Mouse (Mus musculus): ENCODE measurements around the gene Eva1b. TPM values are rescaled to one million over a fixed set of nuclear protein-coding genes. Genes with fewer than 3 reads are reported as not detected.
A peak's percentile ranks its signal among the peaks of the same experiment; 100 is the strongest.

The Eva1b gene
- polyA plus RNA-seq, 1 experiment from 2014 or later, result 30.9 TPM

GRCm38 (mm10) chr4:126148161-126148961 lies 817 bp downstream of the Eva1b start:
- Histone ChIP-seq H3K9me3 (no peaks in the 10 kb centered on the region), H3K36me3 (peaks cover 19% of the 10 kb centered on the region), H3K27me3 (replicated peaks) (peaks cover 25% of the 10 kb centered on the region), H3K9ac (peak overlapping the region; percentile 87), H3K4me3 (peak overlapping the region; percentile 69), H3K4me1 (peaks cover 50% of the 10 kb centered on the region), H3K27ac (replicated peaks) (peak overlapping the region; percentile 93), H3K4me2 (peak overlapping the region; percentile 78)
- WGBS, result under 1% methylated on average over 60 of the region's 67 CpGs
- peak; percentile 34; the same call in 1 of the 2 replicates for ATAC-seq (ENCODE audit: extremely low read depth, insufficient number of reproducible peaks, low FRiP score, low TSS enrichment)

GRCm38 (mm10) chr4:126149041-126149676 lies 1.6 kb downstream of the Eva1b start:
- peaks cover 25% of the 10 kb centered on the region for H3K27me3 ChIP-seq (replicated peaks)
- peaks cover 19% of the 10 kb centered on the region for H3K36me3 ChIP-seq
- no peaks in the 10 kb centered on the region for H3K9me3 ChIP-seq
- H3K27ac ChIP-seq (replicated peaks), result peak overlapping the region; percentile 93
- ATAC-seq (ENCODE audit: extremely low read depth, insufficient number of reproducible peaks, low FRiP score, low TSS enrichment), result no peak
- peak overlapping the region; percentile 69 for H3K4me3 ChIP-seq
- H3K4me2 ChIP-seq, result peak overlapping the region; percentile 78
- peak overlapping the region; percentile 87 for H3K9ac ChIP-seq
- WGBS, result 20% methylated on average over 42 of the region's 42 CpGs
- peaks cover 50% of the 10 kb centered on the region for H3K4me1 ChIP-seq

- 52% methylated on average over 10 of the region's 10 CpGs for WGBS
- H3K9me3 ChIP-seq, result no peaks in the 10 kb centered on the region
- H3K9ac ChIP-seq, result peak overlapping the region; percentile 87
- H3K4me1 ChIP-seq, result peaks cover 54% of the 10 kb centered on the region
- H3K36me3 ChIP-seq, result peaks cover 19% of the 10 kb centered on the region
- H3K4me2 ChIP-seq, result peak overlapping the region; percentile 78
- ATAC-seq (ENCODE audit: extremely low read depth, insufficient number of reproducible peaks, low FRiP score, low TSS enrichment), result no peak
- peak overlapping the region; percentile 69 for H3K4me3 ChIP-seq
- H3K27me3 ChIP-seq (replicated peaks), result peaks cover 25% of the 10 kb centered on the region
- peak overlapping the region; percentile 93 for H3K27ac ChIP-seq (replicated peaks)
Measured at GRCm38 (mm10) chr4:126149798-126150197, 2.3 kb downstream of the Eva1b start.

- Histone ChIP-seq H3K27ac (replicated peaks) (peak overlapping the region; percentile 93), H3K9ac (peak overlapping the region; percentile 44), H3K9me3 (no peaks in the 10 kb centered on the region), H3K4me2 (peak overlapping the region; percentile 78), H3K4me3 (peak overlapping the region; percentile 69), H3K27me3 (replicated peaks) (peaks cover 25% of the 10 kb centered on the region), H3K4me1 (peaks cover 60% of the 10 kb centered on the region), H3K36me3 (peaks cover 19% of the 10 kb centered on the region)
- peak; percentile 63; the same call in 1 of the 2 replicates for ATAC-seq (ENCODE audit: extremely low read depth, insufficient number of reproducible peaks, low FRiP score, low TSS enrichment)
- 38% methylated on average over 16 of the region's 16 CpGs for WGBS
Measured at GRCm38 (mm10) chr4:126150297-126150948, 2.9 kb downstream of the Eva1b start.

- H3K36me3 ChIP-seq, result peaks cover 19% of the 10 kb centered on the region
- ATAC-seq (ENCODE audit: extremely low read depth, insufficient number of reproducible peaks, low FRiP score, low TSS enrichment), result no peak
- peak overlapping the region; percentile 78 for H3K4me2 ChIP-seq
- no peaks in the 10 kb centered on the region for H3K9me3 ChIP-seq
- H3K9ac ChIP-seq, result peak overlapping the region; percentile 44
- 46% methylated on average over 6 of the region's 6 CpGs for WGBS
- H3K4me1 ChIP-seq, result peaks cover 66% of the 10 kb centered on the region
- H3K4me3 ChIP-seq, result peak overlapping the region; percentile 69
- H3K27me3 ChIP-seq (replicated peaks), result peaks cover 25% of the 10 kb centered on the region
- H3K27ac ChIP-seq (replicated peaks), result peak overlapping the region; percentile 93
Measured at GRCm38 (mm10) chr4:126150949-126151320, 3.4 kb downstream of the Eva1b start.

GRCm38 (mm10) chr4:126151701-126152440 lies 4.3 kb downstream of the Eva1b start:
- Histone ChIP-seq H3K9ac (no peak overlapping the region), H3K36me3 (peaks cover 24% of the 10 kb centered on the region), H3K27ac (replicated peaks) (no peak overlapping the region), H3K9me3 (no peaks in the 10 kb centered on the region), H3K4me3 (no peak overlapping the region), H3K27me3 (replicated peaks) (peaks cover 25% of the 10 kb centered on the region), H3K4me2 (no peak overlapping the region), H3K4me1 (peaks cover 70% of the 10 kb centered on the region)
- WGBS, result 72% methylated on average over 16 of the region's 16 CpGs
- ATAC-seq (ENCODE audit: extremely low read depth, insufficient number of reproducible peaks, low FRiP score, low TSS enrichment), result no peak

GRCm38 (mm10) chr4:126152864-126153263 lies 5.3 kb downstream of the Eva1b start:
- H3K4me1 ChIP-seq, result peaks cover 62% of the 10 kb centered on the region
- ATAC-seq (ENCODE audit: extremely low read depth, insufficient number of reproducible peaks, low FRiP score, low TSS enrichment), result no peak

GRCm38 (mm10) chr4:126155183-126155582 lies 7.6 kb downstream of the Eva1b start:
- no peak for ATAC-seq (ENCODE audit: extremely low read depth, insufficient number of reproducible peaks, low FRiP score, low TSS enrichment)
- Histone ChIP-seq H3K36me3 (peaks cover 26% of the 10 kb centered on the region), H3K4me3 (no peak overlapping the region), H3K9ac (no peak overlapping the region), H3K4me2 (no peak overlapping the region), H3K27me3 (replicated peaks) (no peaks in the 10 kb centered on the region; the same call in 1 of the 2 replicates), H3K4me1 (peaks cover 43% of the 10 kb centered on the region), H3K27ac (replicated peaks) (peak overlapping the region; percentile 83), H3K9me3 (no peaks in the 10 kb centered on the region)
- WGBS, result 26% methylated on average over 4 of the region's 4 CpGs

More at GRCm38 (mm10) chr4:126152864-126153263, 5.3 kb downstream of the Eva1b start:
- H3K27me3 ChIP-seq (replicated peaks), result peaks cover 19% of the 10 kb centered on the region
- H3K4me2 ChIP-seq, result no peak overlapping the region
- H3K9me3 ChIP-seq, result no peaks in the 10 kb centered on the region
- H3K36me3 ChIP-seq, result peaks cover 26% of the 10 kb centered on the region
- no peak overlapping the region for H3K27ac ChIP-seq (replicated peaks)
- WGBS, result 46% methylated on average over 14 of the region's 14 CpGs
- H3K9ac ChIP-seq, result no peak overlapping the region
- H3K4me3 ChIP-seq, result no peak overlapping the region

GRCm38 (mm10) chr4:126155869-126156268 lies 8.3 kb downstream of the Eva1b start:
- no peak for ATAC-seq (ENCODE audit: extremely low read depth, insufficient number of reproducible peaks, low FRiP score, low TSS enrichment)
- H3K4me2 ChIP-seq, result no peak overlapping the region
- 0 out of 2 replicates have a peak overlapping the region, but pooled peaks have one; percentile 3 for H3K9ac ChIP-seq
- 41% methylated on average over 2 of the region's 2 CpGs for WGBS
- peaks cover 36% of the 10 kb centered on the region for H3K4me1 ChIP-seq
- H3K9me3 ChIP-seq, result no peaks in the 10 kb centered on the region
- H3K27me3 ChIP-seq (replicated peaks), result no peaks in the 10 kb centered on the region; the same call in 1 of the 2 replicates
- no peak overlapping the region for H3K4me3 ChIP-seq
- H3K36me3 ChIP-seq, result peaks cover 26% of the 10 kb centered on the region
- H3K27ac ChIP-seq (replicated peaks), result peak overlapping the region; percentile 83

GRCm38 (mm10) chr4:126156617-126157016 lies 9.1 kb downstream of the Eva1b start:
- WGBS, result 56% methylated on average over 5 of the region's 5 CpGs
- Histone ChIP-seq H3K27me3 (replicated peaks) (no peaks in the 10 kb centered on the region; the same call in 1 of the 2 replicates), H3K4me2 (no peak overlapping the region), H3K4me1 (peaks cover 28% of the 10 kb centered on the region), H3K36me3 (peaks cover 21% of the 10 kb centered on the region), H3K9ac (no peak overlapping the region), H3K4me3 (no peak overlapping the region), H3K27ac (replicated peaks) (0 out of 2 replicates have a peak overlapping the region, but pooled peaks have one; percentile 0), H3K9me3 (no peaks in the 10 kb centered on the region)
- ATAC-seq (ENCODE audit: extremely low read depth, insufficient number of reproducible peaks, low FRiP score, low TSS enrichment), result no peak

Measured in heart, embryonic 13.5 days (tissue).